Mouse (Mus musculus): ENCODE data around the gene Mybbp1a. TPM values are rescaled to one million over a fixed set of nuclear protein-coding genes. Genes with fewer than 3 reads are reported as not detected.

Gene Mybbp1a
- polyA plus RNA-seq, 1 experiment: 52.5 TPM

GRCm38 (mm10) chr11:72494046-72494988 lies 53.2 kb downstream of the Mybbp1a start:
- Histone ChIP-seq H3K27ac (ENCODE audit: insufficient read depth, low read length) (no peak overlapping the region), H3K27me3 (ENCODE audit: control insufficient read depth, insufficient read depth, low read length) (no peaks in the 10 kb centered on the region), H3K4me3 (replicated peaks; ENCODE audit: insufficient read depth, low read depth, low read length) (no peak overlapping the region), H3K4me1 (ENCODE audit: control insufficient read depth, insufficient read depth, low read length) (no peaks in the 10 kb centered on the region)
- WGBS: 76% methylated on average over 8 of the region's 8 CpGs
- DNase-seq: no peak
- TF ChIP-seq POLR2A (IDR thresholded peaks at IDR 0.05; ENCODE audit: borderline replicate concordance, insufficient read depth, low read length): no peak
- TF ChIP-seq CTCF (IDR thresholded peaks at IDR 0.05; ENCODE audit: borderline replicate concordance, insufficient read depth, low read depth, low read length): no peak

DNA sequence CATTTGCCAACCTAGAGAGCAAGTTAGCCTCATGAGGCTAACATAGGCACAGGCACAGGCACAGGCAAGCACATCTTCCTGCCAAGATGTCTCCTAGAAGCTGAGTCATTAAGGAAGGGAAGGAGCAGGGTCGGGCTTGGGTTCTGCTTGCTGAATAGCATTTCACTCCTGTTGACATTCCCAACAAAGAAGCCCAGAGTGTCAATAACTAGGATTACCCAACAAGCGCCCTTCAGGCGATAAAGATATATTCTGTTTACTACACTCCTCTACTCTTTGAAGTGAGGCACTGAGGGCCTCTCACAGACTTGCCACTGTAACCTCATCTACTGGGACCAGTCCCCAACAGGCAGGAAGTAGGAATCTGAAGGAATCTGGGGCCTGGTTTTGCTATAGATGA lies 54.9 kb downstream of the Mybbp1a start:
- H3K4me1 ChIP-seq (ENCODE audit: control insufficient read depth, insufficient read depth, low read length): no peaks in the 10 kb centered on the region
- no peaks in the 10 kb centered on the region for H3K27me3 ChIP-seq (ENCODE audit: control insufficient read depth, insufficient read depth, low read length)
- DNase-seq: no peak
- no peak for TF ChIP-seq CTCF (IDR thresholded peaks at IDR 0.05; ENCODE audit: borderline replicate concordance, insufficient read depth, low read depth, low read length)
- TF ChIP-seq POLR2A (IDR thresholded peaks at IDR 0.05; ENCODE audit: borderline replicate concordance, insufficient read depth, low read length): no peak
- H3K4me3 ChIP-seq (replicated peaks; ENCODE audit: insufficient read depth, low read depth, low read length): no peak overlapping the region
- H3K27ac ChIP-seq (ENCODE audit: insufficient read depth, low read length): no peak overlapping the region
- WGBS: 86% methylated on average over 3 of the region's 3 CpGs

GRCm38 (mm10) chr11:72496775-72497174 lies 55.6 kb downstream of the Mybbp1a start:
- Histone ChIP-seq H3K27ac (ENCODE audit: insufficient read depth, low read length) (no peak overlapping the region), H3K27me3 (ENCODE audit: control insufficient read depth, insufficient read depth, low read length) (no peaks in the 10 kb centered on the region), H3K4me1 (ENCODE audit: control insufficient read depth, insufficient read depth, low read length) (no peaks in the 10 kb centered on the region), H3K4me3 (replicated peaks; ENCODE audit: insufficient read depth, low read depth, low read length) (no peak overlapping the region)
- no peak for DNase-seq
- no peak for TF ChIP-seq POLR2A (IDR thresholded peaks at IDR 0.05; ENCODE audit: borderline replicate concordance, insufficient read depth, low read length)
- no peak for TF ChIP-seq CTCF (IDR thresholded peaks at IDR 0.05; ENCODE audit: borderline replicate concordance, insufficient read depth, low read depth, low read length)
- WGBS: 73% methylated on average over 1 of the region's 1 CpGs

GRCm38 (mm10) chr11:72497367-72497766 lies 56.2 kb downstream of the Mybbp1a start:
- H3K4me3 ChIP-seq (replicated peaks; ENCODE audit: insufficient read depth, low read depth, low read length): no peak overlapping the region
- no peak overlapping the region for H3K27ac ChIP-seq (ENCODE audit: insufficient read depth, low read length)
- no peaks in the 10 kb centered on the region for H3K27me3 ChIP-seq (ENCODE audit: control insufficient read depth, insufficient read depth, low read length)
- no peak for DNase-seq
- TF ChIP-seq CTCF (IDR thresholded peaks at IDR 0.05; ENCODE audit: borderline replicate concordance, insufficient read depth, low read depth, low read length) (no peak), POLR2A (IDR thresholded peaks at IDR 0.05; ENCODE audit: borderline replicate concordance, insufficient read depth, low read length) (no peak)
- H3K4me1 ChIP-seq (ENCODE audit: control insufficient read depth, insufficient read depth, low read length): no peaks in the 10 kb centered on the region
- 46% methylated on average over 4 of the region's 4 CpGs for WGBS

GRCm38 (mm10) chr11:72500139-72500538 lies 59.0 kb downstream of the Mybbp1a start:
- no peak overlapping the region for H3K4me3 ChIP-seq (replicated peaks; ENCODE audit: insufficient read depth, low read depth, low read length)
- no peaks in the 10 kb centered on the region for H3K4me1 ChIP-seq (ENCODE audit: control insufficient read depth, insufficient read depth, low read length)
- no peaks in the 10 kb centered on the region for H3K27me3 ChIP-seq (ENCODE audit: control insufficient read depth, insufficient read depth, low read length)
- H3K27ac ChIP-seq (ENCODE audit: insufficient read depth, low read length): no peak overlapping the region
- TF ChIP-seq CTCF (IDR thresholded peaks at IDR 0.05; ENCODE audit: borderline replicate concordance, insufficient read depth, low read depth, low read length) (no peak), POLR2A (IDR thresholded peaks at IDR 0.05; ENCODE audit: borderline replicate concordance, insufficient read depth, low read length) (no peak)
- DNase-seq: no peak
- WGBS: 92% methylated on average over 4 of the region's 4 CpGs

Other genes starting within 250 kb of the Mybbp1a start
- 2.8 and 3.1 TPM in 2 replicates for gene Gm43951, start 234.5 kb upstream of the Mybbp1a start, polyA plus RNA-seq (2012; rRNA removed)
- gene 4933427D14Rik, start 233.9 kb upstream of the Mybbp1a start, polyA plus RNA-seq (2012; rRNA removed): 19.4 and 19.8 TPM in 2 replicates
- gene Txndc17, start 233.8 kb upstream of the Mybbp1a start, polyA plus RNA-seq (2012; rRNA removed): 51.4 and 62.2 TPM in 2 replicates
- 28.5 and 31.7 TPM in 2 replicates for gene Med31, start 225.8 kb upstream of the Mybbp1a start, polyA plus RNA-seq (2012; rRNA removed)
- 9.6 TPM in 2 replicates for gene Slc13a5, start 174.1 kb upstream of the Mybbp1a start, polyA plus RNA-seq (2012; rRNA removed)
- 12.2 and 13.6 TPM in 2 replicates for gene Xaf1, start 139.7 kb upstream of the Mybbp1a start, polyA plus RNA-seq (2012; rRNA removed)
- gene Fbxo39, start 126.9 kb upstream of the Mybbp1a start, polyA plus RNA-seq (2012; rRNA removed): not detected in 2 replicates
- gene Tekt1, start 78.9 kb upstream of the Mybbp1a start, polyA plus RNA-seq (2012; rRNA removed): 1.1 and 2.3 TPM in 2 replicates
- 1.5 and 1.6 TPM in 2 replicates for gene Smtnl2, start 29.6 kb upstream of the Mybbp1a start, polyA plus RNA-seq (2012; rRNA removed)
- 0.14 and 0.15 TPM in 2 replicates for gene Ggt6, start 5.8 kb upstream of the Mybbp1a start, polyA plus RNA-seq (2012; rRNA removed)
- gene Spns2, start 48.5 kb downstream of the Mybbp1a start, polyA plus RNA-seq (2012; rRNA removed): 55.3 and 59.5 TPM in 2 replicates
- gene Spns3, start 109.2 kb downstream of the Mybbp1a start, polyA plus RNA-seq (2012; rRNA removed): 0.63 and 0.84 TPM in 2 replicates
- 41.3 and 44.5 TPM in 2 replicates for gene Ube2g1, start 165.9 kb downstream of the Mybbp1a start, polyA plus RNA-seq (2012; rRNA removed)
- 26.9 and 28.1 TPM in 2 replicates for gene Ankfy1, start 248.7 kb downstream of the Mybbp1a start, polyA plus RNA-seq (2012; rRNA removed)